Mouse (Mus musculus) natural killer cell, adult 2 months (primary cell): ENCODE measurements around the gene Mgat3.

Experiments
- DNase-seq, 2 experiments: peaks; one replicate each; pipeline ENCODE4 v3.0.0; 2022; ENCODE audit warnings: low spot score in 2 of 2

The Mgat3 gene

GRCm38 (mm10) chr15:80175756-80176155 is 2.2 kb downstream of the Mgat3 start:
- DNase-seq: no peak

- no peak for DNase-seq
Observed at GRCm38 (mm10) chr15:80181561-80181960, 8.0 kb downstream of the Mgat3 start.

- no peak for DNase-seq
Observed at GRCm38 (mm10) chr15:80182072-80182700, 8.7 kb downstream of the Mgat3 start.

- no peak for DNase-seq
Observed at GRCm38 (mm10) chr15:80188927-80189326, 15.4 kb downstream of the Mgat3 start.

GRCm38 (mm10) chr15:80190075-80190474 is 16.6 kb downstream of the Mgat3 start:
- no peak for DNase-seq

GRCm38 (mm10) chr15:80191585-80192245 is 18.2 kb downstream of the Mgat3 start:
- no peak for DNase-seq

- peak; percentile 50 to 62 for DNase-seq
Observed at GRCm38 (mm10) chr15:80192246-80192585, 18.7 kb downstream of the Mgat3 start.

- no peak for DNase-seq
Observed at GRCm38 (mm10) chr15:80192847-80193246, 19.3 kb downstream of the Mgat3 start.

GRCm38 (mm10) chr15:80199556-80199955 is 26.0 kb downstream of the Mgat3 start:
- DNase-seq: no peak

- DNase-seq: no peak
Observed at GRCm38 (mm10) chr15:80202111-80202775, 28.7 kb downstream of the Mgat3 start.

GRCm38 (mm10) chr15:80203406-80203805 is 29.9 kb downstream of the Mgat3 start:
- no peak for DNase-seq

- DNase-seq: no peak
Observed at GRCm38 (mm10) chr15:80206057-80206565, 32.6 kb downstream of the Mgat3 start.

GRCm38 (mm10) chr15:80208446-80208845 is 34.9 kb downstream of the Mgat3 start:
- no peak for DNase-seq

- DNase-seq: no peak
Observed at GRCm38 (mm10) chr15:80213688-80214087, 40.2 kb downstream of the Mgat3 start.

GRCm38 (mm10) chr15:80215716-80216479 is 42.4 kb downstream of the Mgat3 start:
- DNase-seq: peak in 1 of 2 experiments; percentile 62

- DNase-seq: peak; percentile 58 to 75
Observed at GRCm38 (mm10) chr15:80216480-80216820, 42.9 kb downstream of the Mgat3 start.

GRCm38 (mm10) chr15:80217476-80217875 is 44.0 kb downstream of the Mgat3 start:
- DNase-seq: no peak

GRCm38 (mm10) chr15:80219211-80219610 is 45.7 kb downstream of the Mgat3 start:
- peak; percentile 85 to 92 for DNase-seq

GRCm38 (mm10) chr15:80219705-80220657 is 46.5 kb downstream of the Mgat3 start:
- no peak for DNase-seq

- no peak for DNase-seq
Observed at GRCm38 (mm10) chr15:80221031-80221430, 47.5 kb downstream of the Mgat3 start.

GRCm38 (mm10) chr15:80223751-80224150 is 50.2 kb downstream of the Mgat3 start:
- peak; percentile 51 to 76 for DNase-seq
